Mouse (Mus musculus): Measurements from ENCODE around the gene Dclk2.

DNA sequence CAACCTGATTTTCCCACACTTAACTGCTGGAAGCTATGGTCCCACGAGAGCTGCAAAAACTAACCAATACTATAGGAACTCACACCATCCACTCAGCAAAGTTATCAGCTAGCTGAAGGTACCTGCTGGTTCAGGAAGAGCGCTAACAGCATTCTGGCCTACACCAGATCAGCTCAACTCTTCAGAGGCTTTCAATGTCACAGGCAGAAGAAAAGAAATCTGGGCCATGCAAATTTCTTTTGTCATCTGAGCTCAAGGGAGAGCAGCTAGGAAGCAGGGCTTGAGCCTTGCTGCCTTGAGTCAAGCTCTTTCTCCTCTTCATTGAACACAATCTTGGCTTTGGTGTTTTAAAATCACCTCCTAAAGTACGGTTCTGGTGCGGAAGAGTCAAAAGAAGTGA, 4.0 kb downstream of the Dclk2 start:
- TF ChIP-seq CTCF (IDR thresholded peaks at IDR 0.05; ENCODE audit: low read depth) (no peak), EP300 (IDR thresholded peaks at IDR 0.05; ENCODE audit: low read depth) (no peak)
